Mouse (Mus musculus) right cerebral cortex, adult 18-20 months (tissue): Measurements from ENCODE around the gene Cnnm1.
"Not testable (repeated sequence)": the region's sequence is repeated elsewhere in the genome, so short reads cannot be mapped to it uniquely, and the experiment has no call there.

ENCODE experiments used
- DNase-seq: peaks from one replicate; pipeline ENCODE4 v3.0.0; 2022; ENCODE audit warnings: mixed read lengths

The Cnnm1 gene

GRCm38 (mm10) chr19:43465601-43466255, 25.5 kb downstream of the Cnnm1 start:
- no peak for DNase-seq

DNA sequence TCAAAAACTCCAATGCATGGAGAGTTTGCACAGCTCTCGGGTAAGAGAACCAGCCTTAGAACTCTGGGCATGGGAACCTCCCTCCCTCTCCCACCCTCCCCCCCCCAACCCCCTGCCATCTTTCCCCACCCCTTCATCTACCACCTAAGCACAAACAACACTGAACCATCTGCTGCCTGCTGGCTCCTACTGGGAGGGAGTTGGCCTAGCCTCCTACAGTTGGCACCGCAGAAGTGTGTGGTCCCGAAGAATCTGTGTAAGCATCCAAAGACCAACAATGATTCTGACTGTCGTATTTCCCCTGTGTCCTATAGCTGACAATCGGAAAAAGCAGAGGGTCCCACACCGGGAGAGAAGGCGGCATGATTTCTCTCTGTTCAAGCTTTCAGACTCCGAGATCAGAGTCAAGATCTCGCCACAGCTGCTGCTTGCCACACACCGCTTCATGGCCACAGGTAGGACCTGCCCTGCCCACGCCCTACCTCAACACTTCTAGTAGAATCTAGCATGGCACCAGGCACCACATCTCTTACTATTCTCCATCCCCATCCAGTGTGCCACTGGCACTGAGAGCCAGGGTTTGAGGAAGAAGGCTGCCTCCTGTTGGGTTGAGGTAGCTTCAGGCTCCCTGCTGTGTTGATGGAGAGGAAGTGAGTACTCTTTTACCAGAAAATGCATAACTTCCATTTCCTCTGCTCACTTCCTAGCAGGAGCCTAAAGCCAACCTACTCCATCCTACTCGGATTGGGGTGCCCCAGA, 27.9 kb downstream of the Cnnm1 start:
- DNase-seq = peak; percentile 62

- DNase-seq = no peak
Measured at GRCm38 (mm10) chr19:43469333-43469732, 29.1 kb downstream of the Cnnm1 start.

- DNase-seq = no peak
Measured at GRCm38 (mm10) chr19:43472331-43472730, 32.1 kb downstream of the Cnnm1 start.

GRCm38 (mm10) chr19:43472781-43473180, 32.5 kb downstream of the Cnnm1 start:
- no peak for DNase-seq

DNA sequence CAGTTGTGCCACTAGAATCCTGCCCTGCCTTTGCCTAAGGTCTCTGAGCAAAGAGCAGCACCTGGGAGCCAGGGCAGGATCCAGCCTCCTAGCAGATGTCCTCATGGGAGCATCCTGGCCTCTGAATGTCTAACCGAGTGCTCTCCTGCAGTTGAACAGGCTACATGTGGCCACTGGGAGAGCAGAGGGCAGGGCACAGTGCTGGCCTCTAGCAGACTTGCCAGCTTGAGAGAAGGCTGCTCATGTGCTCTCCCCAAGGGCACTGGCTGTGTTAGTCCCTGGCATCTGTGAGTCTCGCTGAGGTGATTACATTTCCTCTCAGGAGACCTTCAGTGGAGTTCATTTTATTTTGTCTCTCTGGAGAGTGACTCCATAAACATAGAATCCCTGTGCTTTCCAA, 35.4 kb downstream of the Cnnm1 start:
- no peak for DNase-seq

GRCm38 (mm10) chr19:43476063-43476462, 35.8 kb downstream of the Cnnm1 start:
- no peak for DNase-seq

DNA sequence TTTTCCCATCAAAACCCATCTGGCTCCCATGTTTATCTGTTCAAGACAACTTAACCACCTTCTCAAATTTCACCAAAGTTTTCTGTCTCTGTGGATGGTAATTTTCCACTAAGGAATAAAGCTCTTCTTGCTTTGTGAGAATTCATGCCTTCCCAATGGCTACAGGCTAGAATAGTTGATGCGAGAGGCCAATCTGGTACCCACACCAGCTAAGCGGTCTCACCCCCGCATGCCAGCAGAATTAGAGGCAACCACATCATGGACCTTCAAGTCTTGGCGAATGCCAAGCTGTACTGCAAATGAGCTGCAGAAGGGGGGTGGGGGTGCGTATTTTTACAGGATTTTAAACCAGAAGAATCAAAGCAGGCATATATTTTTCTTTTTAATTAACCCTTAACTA, 37.2 kb downstream of the Cnnm1 start:
- DNase-seq = no peak

- DNase-seq = peak; percentile 74
Measured at GRCm38 (mm10) chr19:43478891-43479290, 38.7 kb downstream of the Cnnm1 start.

DNA sequence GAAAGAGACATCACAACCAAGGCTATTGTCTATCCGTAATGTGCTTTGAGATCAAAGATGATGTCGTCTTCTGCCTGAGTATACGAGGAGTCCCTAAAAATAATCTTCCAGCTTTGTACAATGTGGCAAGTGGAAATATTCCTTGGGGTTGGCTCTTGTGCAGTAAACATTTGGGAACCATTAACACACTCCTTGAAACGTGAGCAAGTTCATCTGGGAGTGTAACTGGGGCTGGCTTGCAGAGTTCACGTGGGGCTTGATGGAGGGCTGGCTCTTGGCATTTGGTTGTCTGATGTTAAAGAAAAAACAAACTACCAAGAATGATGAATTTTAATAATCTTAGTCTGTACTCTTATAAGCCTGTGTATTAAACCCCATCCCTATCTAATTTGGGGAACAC, 39.2 kb downstream of the Cnnm1 start:
- DNase-seq = no peak

DNA sequence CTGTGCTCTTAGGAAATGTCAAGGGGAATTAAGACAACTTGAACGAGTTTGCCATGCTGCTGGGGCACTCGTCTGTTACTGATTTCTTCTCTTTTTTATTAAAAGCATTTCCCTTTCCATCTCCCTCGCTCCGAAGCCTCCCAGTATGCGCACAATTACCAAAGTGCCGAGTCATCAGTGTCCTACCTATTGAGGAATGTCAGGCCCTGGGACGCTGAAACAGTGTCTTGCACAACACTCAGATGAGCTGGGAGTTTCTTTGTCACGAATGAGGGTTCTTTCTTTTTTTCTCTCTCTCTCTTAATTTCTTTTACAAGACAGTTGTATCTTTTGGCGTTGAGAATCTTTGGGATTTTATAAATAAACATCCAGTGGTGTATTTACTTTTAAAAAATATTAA, 40.3 kb downstream of the Cnnm1 start:
- no peak for DNase-seq

DNA sequence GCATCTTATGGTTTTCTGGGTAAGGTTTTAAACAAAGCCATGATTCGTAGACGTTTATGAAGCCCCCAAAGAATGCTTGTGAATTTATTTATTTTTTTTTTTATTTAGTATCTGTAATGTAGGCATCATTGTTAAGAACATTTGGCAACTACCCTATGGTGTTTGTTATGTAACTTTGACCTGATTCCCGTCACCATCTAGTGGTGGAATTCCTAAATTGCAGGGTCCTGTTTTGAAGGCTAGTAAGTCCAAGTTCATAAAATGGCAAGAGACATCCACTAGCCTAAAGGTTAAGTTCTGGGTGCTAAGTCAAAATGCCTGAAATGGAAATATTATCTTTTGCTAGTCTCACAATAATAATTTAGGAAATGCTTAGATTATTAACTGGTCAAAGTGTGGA, 47.2 kb downstream of the Cnnm1 start:
- DNase-seq = no peak

GRCm38 (mm10) chr19:43493316-43493715, 53.1 kb downstream of the Cnnm1 start:
- DNase-seq = not testable (repeated sequence)

GRCm38 (mm10) chr19:43493878-43494277, 53.6 kb downstream of the Cnnm1 start:
- no peak for DNase-seq

DNA sequence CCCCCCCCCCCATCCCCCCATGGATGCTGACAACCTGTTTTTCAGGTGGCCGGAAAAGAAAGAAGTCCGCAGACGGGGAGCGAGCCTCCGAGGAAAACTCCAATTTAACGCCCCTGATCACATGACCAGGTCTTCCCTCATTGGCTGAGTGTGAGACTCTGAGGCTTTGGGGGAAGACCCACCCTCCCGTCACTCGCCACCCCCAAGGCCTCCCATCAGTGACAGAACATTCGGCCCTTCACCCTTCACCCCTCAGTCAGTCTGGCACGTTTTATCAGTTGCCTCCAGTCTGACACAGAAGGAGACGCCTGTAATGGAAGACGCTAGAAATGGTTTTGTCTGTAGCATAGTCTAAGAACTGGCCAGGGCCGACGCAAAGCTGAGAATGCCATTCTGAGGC, 54.7 kb downstream of the Cnnm1 start:
- no peak for DNase-seq

DNA sequence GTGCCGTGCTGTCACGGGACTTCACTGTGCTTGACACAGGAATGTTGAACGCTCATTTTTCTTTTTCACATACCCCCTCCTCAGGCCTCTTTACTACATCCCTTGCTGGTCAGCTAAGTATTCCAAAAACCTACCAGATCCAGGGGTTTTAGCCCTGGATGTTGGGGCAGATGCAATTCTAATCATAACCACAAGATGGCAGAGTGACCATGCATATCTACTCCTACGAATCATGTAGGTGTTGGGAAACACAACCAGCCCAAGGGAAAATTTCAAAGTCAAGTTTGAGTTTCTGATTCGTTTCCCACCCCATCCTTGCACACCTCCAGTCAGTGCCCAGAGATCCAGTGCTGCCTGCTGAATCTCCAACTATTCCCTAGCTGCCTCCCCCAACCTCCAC, 55.6 kb downstream of the Cnnm1 start:
- DNase-seq = peak; percentile 61

DNA sequence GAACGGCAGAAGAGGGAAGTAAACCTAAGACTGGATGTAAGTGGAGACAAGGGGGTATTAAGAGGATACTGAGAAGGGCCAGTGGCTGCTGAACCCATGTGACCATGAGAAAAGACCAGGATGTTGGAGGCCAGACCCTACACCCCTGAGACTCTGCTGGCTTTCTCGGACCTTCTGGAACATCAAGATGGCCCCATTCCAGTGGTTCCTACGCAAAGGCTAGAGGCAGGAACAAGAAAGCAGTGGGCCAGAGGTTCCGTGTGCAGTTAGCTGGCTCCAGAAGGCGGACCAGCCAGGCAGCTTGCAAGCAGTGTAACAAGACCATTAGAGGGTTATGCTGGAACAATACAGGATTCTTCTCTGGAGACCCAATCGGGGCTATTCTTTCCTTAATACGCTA, 57.2 kb downstream of the Cnnm1 start:
- no peak for DNase-seq

GRCm38 (mm10) chr19:43498874-43499273, 58.6 kb downstream of the Cnnm1 start:
- DNase-seq = no peak

DNA sequence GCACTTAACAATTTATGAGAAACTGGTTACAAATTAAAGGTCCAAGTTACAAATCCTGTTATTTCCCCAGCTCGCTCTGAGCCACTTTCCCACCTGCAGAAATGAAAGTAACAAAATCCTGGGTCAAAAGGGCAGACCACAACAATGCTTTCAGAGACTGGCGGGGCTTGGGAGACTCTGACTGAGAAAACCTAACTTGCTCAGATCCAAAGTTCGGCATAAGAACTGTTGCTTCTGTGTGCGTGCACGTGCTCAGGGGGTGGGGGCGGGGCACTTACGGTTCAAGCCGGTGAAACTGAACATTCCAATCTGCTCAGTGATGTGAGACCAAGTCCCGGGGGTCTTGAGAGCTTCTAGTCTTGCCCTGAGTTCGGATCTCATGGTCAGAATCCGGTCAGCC, 62.4 kb downstream of the Cnnm1 start:
- no peak for DNase-seq

DNA sequence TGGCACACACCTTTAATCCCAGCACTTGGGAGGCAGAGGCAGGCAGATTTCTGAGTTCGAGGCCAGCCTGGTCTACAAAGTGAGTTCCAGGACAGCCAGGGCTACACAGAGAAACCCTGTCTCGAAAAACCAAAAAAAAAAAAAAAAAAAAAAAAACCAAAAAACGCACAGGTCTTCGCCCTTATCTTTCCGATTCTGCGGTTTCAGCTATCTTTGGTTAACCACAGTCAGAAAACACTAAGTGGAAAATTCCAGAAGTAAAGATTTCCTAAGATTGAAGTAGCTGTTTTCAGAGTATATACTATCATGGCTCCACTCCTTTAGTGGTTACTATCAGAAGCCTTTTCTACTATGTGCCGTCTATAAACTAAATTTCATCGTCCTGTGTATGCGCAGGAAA, 63.4 kb downstream of the Cnnm1 start:
- not testable (repeated sequence) for DNase-seq

- no peak for DNase-seq
Measured at GRCm38 (mm10) chr19:43505441-43505840, 65.2 kb downstream of the Cnnm1 start.

GRCm38 (mm10) chr19:43510436-43511220, 70.4 kb downstream of the Cnnm1 start:
- DNase-seq = no peak
